Mouse (Mus musculus): ENCODE data around the gene Hs6st1.

Hs6st1 gene

DNA sequence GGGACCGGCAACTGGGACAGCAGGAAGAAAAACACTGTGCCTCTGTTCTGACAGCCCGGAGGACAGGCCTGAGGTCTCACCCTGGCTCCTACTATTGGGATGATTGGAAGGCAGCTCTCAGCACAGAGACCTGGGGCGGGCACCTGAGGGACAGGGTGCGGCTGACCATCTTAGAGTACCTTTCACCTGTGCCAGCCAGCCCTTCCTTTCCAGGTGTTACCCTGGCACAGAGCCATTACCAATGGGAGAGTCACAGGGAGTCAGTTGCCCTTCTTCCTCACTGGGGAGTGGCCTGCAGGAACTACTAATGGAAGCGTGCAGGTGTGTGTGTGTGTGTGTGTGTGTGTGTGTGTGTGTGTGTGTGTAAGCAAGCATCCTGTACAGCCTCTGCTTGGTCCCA lies 15.4 kb downstream of the Hs6st1 start:
- DNase-seq (ENCODE audit: low read depth, low spot score): no peak

DNA sequence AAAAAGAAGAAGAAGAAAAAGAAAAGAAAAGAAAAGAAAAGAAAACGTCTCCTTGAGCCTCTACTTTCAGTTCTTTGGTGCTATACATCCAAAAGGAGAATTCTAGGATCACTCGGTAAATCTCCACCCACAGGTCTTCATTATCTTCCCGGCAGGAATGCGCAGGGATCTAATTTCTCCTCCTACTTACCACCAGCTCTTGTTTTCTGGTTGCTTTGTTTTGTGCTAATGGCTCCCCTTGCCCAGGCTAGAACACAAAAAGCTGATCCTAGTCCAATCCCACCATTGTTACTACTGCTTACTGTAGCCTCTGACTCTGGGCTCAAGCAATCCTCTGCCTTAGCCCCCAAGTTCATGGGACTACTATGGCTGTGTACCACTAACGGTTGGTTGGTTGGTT lies 16.9 kb downstream of the Hs6st1 start:
- DNase-seq (ENCODE audit: low read depth, low spot score): no peak

DNA sequence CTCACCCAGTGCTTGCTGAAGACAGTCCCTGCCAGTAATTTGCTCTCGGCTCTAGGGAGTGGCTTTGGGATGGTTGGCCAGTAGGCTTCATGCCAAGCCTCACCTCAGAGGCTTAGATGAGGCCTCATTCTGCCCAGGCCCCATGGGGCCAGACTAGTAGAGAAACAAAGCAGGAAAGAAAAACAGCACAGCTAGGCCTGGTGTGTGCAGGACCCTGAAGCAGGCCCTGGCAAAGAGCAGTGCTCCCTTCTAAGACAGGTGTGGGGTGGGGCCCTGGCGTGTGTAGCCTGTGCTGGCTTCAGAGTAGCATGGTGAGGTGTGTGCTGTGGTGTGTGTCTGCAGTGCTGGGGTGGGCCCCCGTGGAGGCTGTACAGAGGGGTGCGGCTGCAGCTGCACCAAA lies 20.2 kb downstream of the Hs6st1 start:
- DNase-seq (ENCODE audit: low read depth, low spot score): no peak

DNA sequence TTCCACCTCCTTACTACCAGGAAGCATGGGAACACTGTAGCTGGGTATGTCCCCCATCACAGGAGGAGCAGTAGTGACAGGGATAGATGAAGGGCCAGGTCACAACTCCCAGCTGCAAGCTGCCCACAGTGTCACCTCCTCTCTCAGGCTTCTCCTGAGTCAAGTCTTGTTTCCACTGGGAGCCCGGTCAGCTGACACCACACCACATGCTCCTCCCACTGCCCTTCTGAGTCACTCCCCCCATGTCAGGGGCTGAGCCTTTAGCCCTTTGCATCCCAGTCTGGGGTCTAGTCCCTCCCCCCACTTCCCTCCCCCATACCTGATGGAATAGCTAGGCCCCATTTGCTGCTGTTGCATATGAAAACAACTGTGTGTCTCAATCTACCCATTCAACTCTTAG lies 21.3 kb downstream of the Hs6st1 start:
- no peak for DNase-seq (ENCODE audit: low read depth, low spot score)

DNA sequence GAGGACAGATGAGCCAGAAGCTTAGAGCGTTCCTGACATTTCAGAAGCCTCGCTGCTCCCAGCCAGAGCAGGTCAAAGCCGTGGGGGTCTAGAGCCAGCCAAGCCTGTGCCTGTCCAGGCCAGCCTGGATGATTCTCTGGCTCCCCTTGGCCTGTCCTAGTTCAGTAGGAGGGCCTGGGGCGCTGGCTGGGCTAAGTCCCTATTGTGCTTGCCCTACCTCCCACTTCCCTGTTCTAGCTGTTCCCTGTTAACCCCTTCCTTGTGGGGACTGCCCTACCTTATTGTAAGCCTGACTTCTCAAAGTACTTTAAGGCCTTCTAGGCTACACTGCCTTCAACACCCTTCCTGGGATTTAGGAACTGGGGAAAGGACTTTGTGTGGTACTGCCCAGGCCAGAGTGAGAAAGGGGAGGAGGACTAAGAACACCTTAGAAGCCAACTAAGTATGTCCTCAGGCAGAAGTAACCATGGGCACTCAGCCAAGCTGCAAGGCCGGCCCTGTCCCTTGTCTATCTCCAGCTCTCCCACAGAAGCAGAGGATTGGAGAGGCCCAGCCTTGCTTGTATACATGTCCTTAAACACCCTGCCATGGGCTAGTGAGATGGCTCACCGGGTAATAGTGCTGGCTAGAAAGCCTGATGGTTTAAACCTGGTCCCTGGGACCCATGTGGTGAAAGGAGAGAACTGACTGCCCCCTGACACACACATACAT lies 22.0 kb downstream of the Hs6st1 start:
- DNase-seq (ENCODE audit: low read depth, low spot score): no peak

DNA sequence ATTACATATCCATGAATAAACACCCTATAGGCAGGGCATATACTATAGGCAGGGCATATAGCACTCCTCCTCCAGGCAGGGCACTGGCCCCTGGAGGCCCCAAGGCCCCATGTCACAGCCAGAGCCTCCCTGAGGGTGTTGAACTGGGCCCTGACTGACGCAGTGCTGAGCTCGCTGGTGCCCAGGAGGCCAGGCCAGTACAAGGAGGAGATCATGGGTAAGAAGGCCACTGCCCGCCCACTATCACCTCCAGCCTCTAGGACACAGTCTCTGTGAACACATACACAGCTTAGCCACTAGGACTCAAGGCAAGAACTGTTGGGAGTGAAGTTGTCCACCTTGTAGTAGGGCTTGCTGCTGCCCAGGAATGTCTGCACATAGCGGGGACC lies 22.5 kb downstream of the Hs6st1 start:
- DNase-seq (ENCODE audit: low read depth, low spot score): no peak

DNA sequence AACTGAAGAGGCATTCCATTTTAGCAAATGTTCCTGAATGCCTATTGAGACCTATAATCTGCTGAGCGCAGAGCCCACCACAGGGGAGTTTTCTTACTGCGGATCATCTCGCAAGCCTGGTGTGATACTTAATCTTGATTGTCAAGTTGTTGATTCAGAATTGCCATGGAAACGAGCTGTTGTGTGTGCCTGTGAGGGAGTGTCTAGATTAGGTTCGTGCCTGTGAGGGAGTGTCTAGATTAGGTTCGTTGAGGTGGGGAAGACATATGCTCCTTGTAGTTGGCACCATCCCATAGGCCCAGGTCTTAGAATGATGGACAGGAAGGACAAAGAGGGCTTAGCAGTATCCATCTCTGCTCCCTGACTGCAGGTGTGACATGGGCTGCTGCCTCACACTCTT lies 23.0 kb downstream of the Hs6st1 start:
- DNase-seq (ENCODE audit: low read depth, low spot score): no peak

DNA sequence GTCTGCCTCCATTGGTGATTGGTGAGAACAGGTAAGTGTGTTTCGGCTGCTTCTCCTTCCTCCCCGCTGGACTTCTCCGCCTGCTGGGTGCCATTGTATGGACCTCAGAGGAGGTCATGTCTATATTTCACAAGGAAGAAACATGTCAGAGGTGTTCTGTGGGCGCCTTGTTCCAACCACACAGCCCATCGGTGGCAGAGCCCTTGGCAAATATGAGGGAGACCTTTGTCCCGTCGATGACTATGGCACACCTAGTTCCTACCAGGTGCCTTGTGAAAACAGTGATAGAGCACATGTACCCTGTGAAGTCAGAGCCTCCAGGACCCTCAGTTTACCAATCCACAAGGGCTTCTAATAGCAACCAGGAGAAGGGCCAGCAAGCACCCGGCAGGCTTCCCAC lies 25.5 kb downstream of the Hs6st1 start:
- DNase-seq (ENCODE audit: low read depth, low spot score): no peak

DNA sequence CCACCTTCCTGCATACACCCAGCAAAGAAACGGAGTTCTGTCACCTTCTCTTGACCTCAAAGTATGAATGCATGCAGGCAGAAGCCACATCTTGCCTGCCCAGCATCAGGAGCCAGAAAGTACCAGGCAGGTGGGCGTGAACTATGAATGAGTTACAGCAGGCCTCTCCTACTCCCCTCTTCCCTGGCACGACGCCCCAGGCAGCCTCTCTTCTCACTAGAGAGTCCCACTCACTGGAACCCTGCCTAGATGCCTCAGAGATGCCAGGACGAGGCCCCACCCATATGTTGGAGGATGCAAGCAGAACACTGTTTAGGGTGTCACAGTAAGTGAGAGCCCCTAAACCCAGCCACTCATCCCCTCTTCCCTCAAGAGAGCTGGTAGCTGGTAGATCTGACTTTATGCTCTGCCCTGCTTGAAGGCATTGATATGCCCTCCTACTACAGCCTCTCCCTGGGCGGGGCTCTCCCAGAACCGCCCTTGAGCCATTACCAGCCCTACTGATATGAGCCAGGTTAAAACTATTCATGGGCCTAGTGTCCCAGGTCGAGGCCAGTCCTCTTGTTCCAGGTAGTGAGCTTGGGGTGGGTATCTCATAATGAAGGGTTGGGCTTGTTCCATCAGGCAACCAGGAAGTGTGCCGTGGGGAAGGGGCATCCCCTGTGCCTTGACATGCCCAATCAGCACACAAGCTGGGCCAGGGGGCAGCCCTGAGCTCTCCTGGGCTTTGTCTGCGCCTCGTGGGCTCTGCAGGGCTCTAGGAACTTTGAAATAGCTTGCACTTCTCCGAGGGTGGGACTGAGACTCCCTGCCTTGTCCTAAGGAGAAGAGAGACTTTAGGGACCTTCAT lies 27.4 kb downstream of the Hs6st1 start:
- no peak for DNase-seq (ENCODE audit: low read depth, low spot score)

DNA sequence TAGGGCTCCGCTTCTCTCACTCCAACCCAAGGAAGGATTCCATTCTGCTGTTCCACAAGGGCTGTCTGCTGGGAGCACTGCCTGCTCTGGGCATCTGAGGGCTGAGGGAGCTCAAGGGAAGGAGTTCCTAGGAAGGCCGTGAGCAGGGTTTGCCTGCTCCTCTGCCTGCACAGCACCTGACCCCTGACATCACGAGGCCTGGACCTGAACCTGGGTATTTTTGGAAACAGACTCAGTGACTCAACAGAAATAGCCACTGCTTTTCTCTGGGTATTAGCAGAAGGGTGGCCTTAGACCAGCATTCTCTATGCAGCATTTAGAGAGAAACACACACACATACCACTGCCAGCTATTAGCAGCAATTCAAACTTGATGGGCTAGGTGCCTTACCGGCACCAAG lies 30.2 kb downstream of the Hs6st1 start:
- DNase-seq (ENCODE audit: low read depth, low spot score): peak; percentile 83

DNA sequence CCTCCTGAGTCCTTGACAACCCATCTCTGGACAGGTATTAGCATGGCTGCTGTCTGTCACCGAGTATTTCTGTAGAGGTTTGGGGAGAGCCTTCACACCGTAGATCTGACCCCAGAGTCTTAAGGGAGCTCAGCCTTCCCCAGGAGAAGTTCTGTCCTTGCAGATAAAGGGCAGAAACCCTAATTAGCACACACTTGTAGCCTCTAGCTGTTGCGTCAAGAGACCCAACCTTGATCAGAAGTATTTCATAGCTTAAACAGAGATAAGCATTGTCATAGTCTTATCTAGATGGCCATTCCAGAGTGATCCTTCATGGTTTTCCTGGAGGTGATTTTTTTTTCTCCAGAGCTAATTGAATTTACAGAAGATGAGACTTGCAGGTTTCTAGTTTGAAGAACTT lies 32.2 kb downstream of the Hs6st1 start:
- DNase-seq (ENCODE audit: low read depth, low spot score): no peak

DNA sequence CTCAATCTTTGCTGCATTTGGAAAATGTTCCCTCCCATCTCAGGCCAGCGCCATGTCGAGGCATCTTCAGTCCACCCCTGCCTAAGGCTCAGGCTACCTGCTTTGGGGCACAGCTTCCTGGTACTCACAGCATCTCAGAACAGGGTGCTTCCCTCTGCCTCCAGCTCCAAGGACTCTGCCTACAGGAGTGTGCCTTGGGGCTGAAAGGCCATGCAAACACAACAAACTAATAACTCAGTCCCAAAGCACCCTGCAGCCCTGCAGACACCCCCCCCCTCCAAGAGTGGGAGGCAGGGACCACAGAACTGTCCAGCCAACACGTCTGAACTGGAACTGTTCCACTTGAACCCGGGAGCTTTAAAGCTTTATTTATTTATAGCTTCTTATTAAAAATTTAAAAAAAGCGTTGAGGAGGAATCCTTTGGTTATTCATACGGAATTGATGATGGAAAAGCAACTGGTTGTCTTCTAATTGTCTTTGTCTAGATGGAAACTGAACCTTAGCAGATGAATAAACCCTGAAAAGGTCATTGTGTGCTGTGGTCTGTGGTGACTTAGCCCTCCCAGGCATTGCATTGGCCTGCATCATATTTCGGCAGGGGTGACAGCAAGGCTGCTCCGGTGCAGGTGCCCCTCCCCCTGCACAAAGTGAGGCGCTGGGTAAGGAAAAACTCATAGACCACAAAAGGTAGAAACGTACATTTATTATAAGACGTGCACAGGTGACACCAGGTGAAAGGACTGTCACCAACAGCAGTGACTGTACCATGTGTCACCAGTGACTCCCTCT lies 37.9 kb downstream of the Hs6st1 start:
- DNase-seq (ENCODE audit: low read depth, low spot score): no peak

DNA sequence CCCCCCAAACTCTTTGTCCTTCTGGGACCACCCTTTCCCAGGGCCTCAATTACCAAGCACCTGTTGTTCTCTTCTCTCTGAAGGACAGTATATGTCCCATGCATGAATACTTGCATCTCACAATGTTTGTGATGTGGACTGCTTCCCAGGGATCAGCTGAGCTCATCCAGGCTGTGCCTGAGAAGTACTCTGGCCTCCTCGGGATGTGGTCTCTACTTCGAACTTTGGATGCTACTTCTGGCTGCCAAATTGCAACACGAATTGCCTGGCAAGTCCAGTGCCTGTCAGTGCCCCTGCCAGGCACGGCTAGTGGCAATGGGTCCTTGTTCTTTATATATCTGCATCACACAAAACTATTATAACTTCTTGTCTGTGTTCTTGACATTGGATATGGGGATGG lies 41.8 kb downstream of the Hs6st1 start:
- DNase-seq (ENCODE audit: low read depth, low spot score): no peak

DNA sequence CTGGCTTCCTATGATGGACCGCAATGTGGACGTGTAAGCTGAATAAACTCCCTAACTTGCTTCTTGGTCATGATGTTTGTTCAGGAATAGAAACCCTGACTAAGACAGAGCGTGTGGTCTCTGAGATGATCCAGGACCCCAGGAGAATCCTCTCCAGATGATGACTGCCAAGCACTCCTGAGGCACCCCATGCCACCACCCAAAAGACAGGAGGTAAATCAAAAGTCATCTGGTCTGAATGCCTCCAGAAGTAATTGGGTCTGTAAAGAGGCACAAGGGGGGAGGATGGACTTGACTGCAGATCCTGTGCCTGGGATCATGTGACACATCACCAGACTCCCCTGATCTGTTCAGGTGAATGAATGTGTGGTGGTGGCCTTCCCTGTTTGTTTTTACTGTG lies 44.5 kb downstream of the Hs6st1 start:
- no peak for DNase-seq (ENCODE audit: low read depth, low spot score)

DNA sequence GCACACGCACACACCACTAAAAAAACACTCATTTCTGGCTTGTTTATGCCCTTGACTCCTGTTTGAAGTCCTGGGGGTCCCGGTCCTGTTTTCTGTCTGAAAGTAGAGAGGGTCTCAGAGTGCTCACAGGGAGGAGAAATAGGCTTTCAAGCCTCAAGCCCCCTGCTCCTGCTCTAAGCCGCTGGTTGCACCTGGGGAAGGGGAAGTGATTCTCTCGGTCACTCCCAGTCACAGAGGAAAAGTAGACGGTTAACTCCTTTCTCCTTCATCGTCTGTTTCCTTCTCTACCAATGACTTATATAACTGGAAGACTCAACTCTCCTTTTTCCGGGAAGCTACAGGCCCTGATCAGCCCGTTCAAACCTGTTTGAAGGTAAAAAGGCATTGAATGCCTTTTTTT lies 45.5 kb downstream of the Hs6st1 start:
- no peak for DNase-seq (ENCODE audit: low read depth, low spot score)

DNA sequence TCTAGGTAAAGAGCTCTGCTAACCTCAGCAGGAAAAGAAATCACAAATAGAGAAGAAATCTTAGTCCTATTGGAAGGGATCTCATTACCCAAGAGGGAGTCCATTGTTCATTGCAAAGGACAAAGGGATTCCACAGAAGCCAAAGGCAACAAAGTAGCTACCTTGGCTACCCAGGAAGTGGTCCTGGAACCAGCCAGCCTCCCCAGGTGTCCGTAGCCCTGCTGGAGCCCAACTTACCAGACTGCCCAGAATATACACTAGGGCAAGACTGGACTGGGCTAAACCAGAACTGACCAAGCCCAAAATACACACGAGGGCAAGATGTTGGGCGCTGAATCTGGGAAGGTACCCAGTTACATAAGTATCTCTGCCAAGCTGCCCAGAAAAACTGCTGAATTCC lies 46.6 kb downstream of the Hs6st1 start:
- no peak for DNase-seq (ENCODE audit: low read depth, low spot score)

DNA sequence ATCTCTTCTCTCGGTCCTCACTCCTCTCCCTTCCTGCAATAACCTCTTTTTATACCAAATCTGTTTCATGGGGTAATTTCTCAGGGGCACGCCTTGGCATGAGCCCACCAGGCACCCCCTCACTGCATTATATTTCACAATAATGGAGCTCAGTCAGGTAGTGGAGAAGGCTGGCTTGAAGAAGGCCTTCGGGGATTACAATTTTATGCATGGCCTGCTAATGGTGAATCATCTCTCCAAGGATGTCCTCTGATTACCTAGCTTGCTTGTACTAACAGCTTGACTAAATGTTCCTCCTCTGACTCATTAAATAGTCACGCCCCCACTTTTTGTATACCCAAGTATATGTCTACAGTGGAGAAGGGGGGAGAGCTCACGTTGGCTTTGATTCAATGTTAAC lies 48.3 kb downstream of the Hs6st1 start:
- no peak for DNase-seq (ENCODE audit: low read depth, low spot score)

DNA sequence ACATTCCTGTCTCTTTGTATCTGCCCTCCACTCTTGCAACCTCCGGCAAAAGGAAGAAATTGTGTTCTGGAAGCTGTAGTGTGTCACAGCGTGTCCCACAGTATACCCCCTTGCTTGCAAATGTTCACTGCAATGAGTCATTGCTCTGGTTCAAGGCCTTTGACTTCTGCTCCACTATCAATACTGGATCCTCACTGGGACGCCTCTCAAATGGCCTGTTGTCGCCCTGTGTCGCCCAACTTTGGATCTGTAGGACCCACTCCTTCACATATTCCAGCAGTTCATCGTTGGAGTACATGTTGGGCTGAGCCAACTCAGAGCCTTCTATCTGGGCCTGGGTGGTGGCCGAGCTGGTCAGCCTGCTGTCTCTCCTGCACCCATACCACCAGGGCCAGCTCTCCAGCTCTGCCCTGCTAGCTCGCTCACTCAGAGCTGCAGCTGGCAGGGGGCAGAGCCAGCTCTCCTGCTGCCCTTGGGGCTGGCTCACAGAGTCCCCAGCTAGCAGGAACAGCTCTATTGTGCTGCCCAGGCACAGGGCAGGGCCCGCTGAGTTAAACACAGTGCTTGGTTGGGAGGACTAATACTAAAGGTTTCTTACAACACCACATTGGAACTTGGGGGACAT lies 50.0 kb downstream of the Hs6st1 start:
- no peak for DNase-seq (ENCODE audit: low read depth, low spot score)

DNA sequence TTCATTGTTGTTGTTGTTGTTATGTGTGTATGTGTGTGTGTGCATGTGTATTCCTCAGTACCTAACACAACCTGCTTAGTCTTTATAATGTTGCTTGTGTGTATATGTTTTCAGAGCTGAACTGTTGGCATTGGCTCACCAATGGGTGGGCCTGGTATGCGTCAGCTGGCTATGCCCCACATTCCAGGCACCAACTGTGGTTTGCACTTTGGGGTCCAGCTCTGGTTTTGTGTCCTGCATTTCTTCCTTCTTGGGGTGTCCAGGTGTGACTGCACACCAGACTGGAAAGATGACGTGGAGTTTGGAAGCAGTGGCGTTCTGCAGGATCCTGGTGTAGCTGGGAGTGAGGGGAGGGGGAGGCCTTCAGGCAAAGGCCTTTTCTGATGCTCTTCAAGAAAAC lies 50.8 kb downstream of the Hs6st1 start:
- DNase-seq (ENCODE audit: low read depth, low spot score): no peak

DNA sequence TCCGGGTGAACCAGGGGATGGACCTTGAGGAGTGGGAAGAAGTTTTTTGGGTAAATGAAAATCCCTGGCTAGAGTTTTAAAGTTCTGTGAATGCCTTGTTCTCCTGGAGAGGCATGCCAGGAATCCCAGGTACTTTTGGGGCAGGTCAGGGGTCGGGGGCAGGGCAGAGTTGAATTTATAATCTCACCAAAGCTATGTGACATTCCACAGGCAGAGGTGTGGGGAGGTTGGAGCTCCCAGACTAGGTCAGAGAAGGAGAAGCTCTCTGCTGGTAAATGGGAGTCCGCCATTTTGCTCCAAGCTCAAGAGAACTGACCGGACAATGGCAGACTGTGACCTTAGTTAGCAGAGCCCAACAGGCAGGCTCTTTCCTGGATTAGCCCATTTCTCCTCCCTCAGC lies 51.2 kb downstream of the Hs6st1 start:
- no peak for DNase-seq (ENCODE audit: low read depth, low spot score)

DNA sequence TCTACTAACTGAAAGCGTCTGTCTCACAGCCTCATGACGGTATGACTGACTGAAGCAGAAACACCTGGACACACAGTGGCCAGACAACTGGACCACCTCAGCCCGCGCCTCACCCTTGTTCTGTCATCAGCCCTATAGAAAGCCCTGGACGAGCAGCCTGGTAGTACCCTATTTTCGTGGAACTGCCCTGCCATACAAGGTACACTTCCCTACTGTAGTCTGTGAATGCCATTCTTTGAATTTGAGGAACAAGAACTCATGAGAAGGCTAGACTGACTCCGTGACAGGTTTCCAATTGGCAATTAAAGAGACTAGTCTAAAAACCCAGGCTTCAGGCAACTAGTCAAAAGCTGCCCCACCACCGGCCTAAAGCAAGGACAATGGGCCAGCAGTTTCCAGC lies 53.0 kb downstream of the Hs6st1 start:
- DNase-seq (ENCODE audit: low read depth, low spot score): no peak

DNA sequence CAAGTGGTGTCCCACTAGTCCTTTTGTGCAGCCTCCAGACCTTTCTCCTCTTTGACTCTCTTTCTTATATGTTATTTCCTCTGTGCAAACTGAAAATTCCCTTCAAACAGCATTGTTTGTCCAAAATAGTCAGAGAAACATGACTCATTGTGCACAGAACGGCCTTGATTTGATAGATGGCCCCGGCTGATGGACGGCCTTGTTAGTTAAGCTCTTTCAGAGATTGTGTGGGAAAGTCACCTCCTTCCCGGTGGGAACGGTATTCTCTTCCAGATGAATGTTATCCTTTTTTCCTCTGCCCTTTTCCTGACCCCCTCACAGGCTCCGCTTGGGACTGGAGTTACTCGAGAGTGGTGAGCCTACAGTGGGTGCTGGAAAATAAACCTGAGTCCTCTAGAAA lies 56.9 kb downstream of the Hs6st1 start:
- DNase-seq (ENCODE audit: low read depth, low spot score): no peak

Measured in skeletal muscle tissue, adult 2 months (tissue).